Mouse (Mus musculus): ENCODE data around the gene Gm15517.

Gm15517 gene

GRCm38 (mm10) chr7:44261147-44261546, at the start of gene Gm15517:
Gene Gm15517 (plus strand): TSS chr7:44261447.
- WGBS = 54% methylated on average over 5 of the region's 5 CpGs

GRCm38 (mm10) chr7:44215645-44216044, 45.6 kb upstream of the Gm15517 start, which contains the start of gene Klk1b5:
Gene Klk1b5 (plus strand): TSS chr7:44215945.
- WGBS = 82% methylated on average over 1 of the region's 1 CpGs

GRCm38 (mm10) chr7:44221601-44222000, 39.6 kb upstream of the Gm15517 start:
- WGBS = 77% methylated on average over 10 of the region's 10 CpGs

- WGBS = 86% methylated on average over 6 of the region's 6 CpGs
These were observed 38.9 kb upstream of the Gm15517 start for GRCm38 (mm10) chr7:44222335-44222734.

GRCm38 (mm10) chr7:44225076-44225475, 36.2 kb upstream of the Gm15517 start, which contains the start of gene Klk1:
Gene Klk1 (plus strand): TSS chr7:44225360.
- 53% methylated on average over 1 of the region's 1 CpGs for WGBS

GRCm38 (mm10) chr7:44235909-44236308, 25.3 kb upstream of the Gm15517 start, which contains the start of gene Gm36864:
Gene Gm36864 (plus strand): TSS chr7:44236177.
- WGBS = 83% methylated on average over 3 of the region's 3 CpGs

- WGBS = 55% methylated on average over 2 of the region's 2 CpGs
These were observed 21.3 kb upstream of the Gm15517 start for GRCm38 (mm10) chr7:44239913-44240312.

- WGBS = 52% methylated on average over 1 of the region's 1 CpGs
These were observed 20.5 kb upstream of the Gm15517 start for GRCm38 (mm10) chr7:44240712-44241111.

- WGBS = 47% methylated on average over 2 of the region's 2 CpGs
These were observed 20.1 kb upstream of the Gm15517 start for GRCm38 (mm10) chr7:44241163-44241562.

- 65% methylated on average over 1 of the region's 1 CpGs for WGBS
These were observed 17.2 kb upstream of the Gm15517 start for GRCm38 (mm10) chr7:44244080-44244479.

GRCm38 (mm10) chr7:44246055-44246983, 14.9 kb upstream of the Gm15517 start, which contains the start of the genes 1700028J19Rik and 2410002F23Rik:
Gene 1700028J19Rik (minus strand): TSS chr7:44246695.
Gene 2410002F23Rik (plus strand): TSS chr7:44246722.
- WGBS = under 1% methylated on average over 62 of the region's 62 CpGs

- WGBS = under 1% methylated on average over 23 of the region's 23 CpGs
These were observed 14.2 kb upstream of the Gm15517 start for GRCm38 (mm10) chr7:44246984-44247470.

GRCm38 (mm10) chr7:44247971-44248370, 13.3 kb upstream of the Gm15517 start:
- 93% methylated on average over 2 of the region's 2 CpGs for WGBS

GRCm38 (mm10) chr7:44249248-44249647, 12.0 kb upstream of the Gm15517 start:
- 85% methylated on average over 4 of the region's 4 CpGs for WGBS

- 85% methylated on average over 17 of the region's 17 CpGs for WGBS
These were observed 10.4 kb upstream of the Gm15517 start for GRCm38 (mm10) chr7:44250732-44251275.

GRCm38 (mm10) chr7:44253023-44253616, 8.1 kb upstream of the Gm15517 start:
- 63% methylated on average over 15 of the region's 15 CpGs for WGBS

- 76% methylated on average over 6 of the region's 6 CpGs for WGBS
These were observed 6.3 kb upstream of the Gm15517 start for GRCm38 (mm10) chr7:44254930-44255329.

- 86% methylated on average over 4 of the region's 4 CpGs for WGBS
These were observed 4.0 kb upstream of the Gm15517 start, which contains the start of gene Acp4 for GRCm38 (mm10) chr7:44257278-44257677. Gene Acp4 (minus strand): TSS chr7:44257378.

GRCm38 (mm10) chr7:44260410-44260809, 837 bp upstream of the Gm15517 start:
- 79% methylated on average over 6 of the region's 6 CpGs for WGBS

GRCm38 (mm10) chr7:44262791-44263643, 1.8 kb downstream of the Gm15517 start:
- 3% methylated on average over 34 of the region's 34 CpGs for WGBS

GRCm38 (mm10) chr7:44268117-44268516, 6.9 kb downstream of the Gm15517 start:
- 82% methylated on average over 11 of the region's 11 CpGs for WGBS

Data from cerebral cortex, adult 2 months (tissue).